12 mouse cellular contexts compared by ENCODE assay signal in the genomic region with DNA sequence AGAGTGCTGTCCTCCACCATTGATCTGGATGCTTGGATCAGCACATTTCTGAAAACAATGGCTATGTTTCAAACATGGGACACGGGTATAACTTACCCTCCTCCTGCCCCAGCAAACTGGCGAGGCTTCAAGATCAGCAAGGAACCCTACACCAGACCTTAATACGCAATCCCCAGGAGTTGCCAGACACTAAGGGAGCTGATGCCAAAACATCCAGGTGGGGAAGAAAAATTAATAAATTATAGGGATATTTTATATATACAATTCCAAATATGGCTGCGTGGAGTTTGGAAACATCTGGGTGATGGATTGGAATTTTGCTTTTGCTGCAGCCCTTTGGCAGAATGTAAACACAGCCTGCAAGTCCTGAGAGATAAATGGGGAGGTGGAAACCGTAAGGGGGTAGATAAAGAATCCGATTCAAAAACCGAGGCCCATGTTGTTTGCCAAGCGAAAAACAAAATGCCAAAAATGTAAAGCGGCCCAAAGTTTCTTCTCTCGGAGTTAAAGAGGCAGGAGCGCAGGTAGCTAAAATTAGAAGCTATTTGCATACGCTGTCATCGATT.
"Had no signal": no experiment of that assay in that cellular context is flagged by ENCODE, and none has a peak within 500 bp of the region (broad histone marks: within the 10 kb centered on the region; RNA-seq: fewer than 3 reads in every experiment).

No protein-coding gene starts in this region.

- H3K36me3 ChIP-seq: liver, embryonic 13.5 days; midbrain, embryonic 15.5 days; neural tube, embryonic 12.5 days had no signal

- ATAC-seq: hindbrain, postnatal 0 days; liver, postnatal 0 days; midbrain, embryonic 15.5 days had no signal

- H3K4me2 ChIP-seq: liver, embryonic 13.5 days; midbrain, embryonic 11.5 days; midbrain, embryonic 15.5 days; neural tube, embryonic 12.5 days had no signal

- H3K4me3 ChIP-seq: liver, embryonic 13.5 days; megakaryocyte, embryonic 14.5 days; midbrain, embryonic 15.5 days; neural tube, embryonic 12.5 days had no signal

- H3K9ac ChIP-seq: liver, embryonic 13.5 days; liver, postnatal 0 days; midbrain, embryonic 15.5 days; neural tube, embryonic 12.5 days had no signal

- H3K27ac ChIP-seq: hindbrain, postnatal 0 days; liver, embryonic 13.5 days; macrophage; midbrain, embryonic 15.5 days; neural tube, embryonic 12.5 days had no signal

- H3K9me3 ChIP-seq: liver, embryonic 13.5 days; midbrain, embryonic 15.5 days; neural tube, embryonic 12.5 days had no signal

- DNase-seq: kidney, adult 18-20 months; kidney, postnatal 14 days; liver; liver, embryonic 13.5 days; liver, postnatal 0 days; thymus, postnatal 14 days had no signal

- H3K4me1 ChIP-seq: liver, embryonic 13.5 days; megakaryocyte, embryonic 14.5 days; midbrain, embryonic 15.5 days; neural tube, embryonic 12.5 days had no signal

- H3K27me3 ChIP-seq: liver, embryonic 13.5 days; megakaryocyte, embryonic 14.5 days; midbrain, embryonic 15.5 days; neural tube, embryonic 12.5 days had no signal
